Mouse (Mus musculus) embryonic facial prominence, embryonic 11.5 days (tissue): ENCODE data around the gene Scn4b. TPM values are rescaled to one million over a fixed set of nuclear protein-coding genes. Genes with fewer than 3 reads are reported as not detected.

ENCODE experiments used
- ATAC-seq: fragments of 200-750 bp; cut with Nextera tagmentation; replicated peaks from 2 replicates; pipeline ENCODE4 v1.8.0; 2017; ENCODE audit warnings: low read depth; ENCODE audit not compliant: insufficient number of reproducible peaks, low FRiP score, low TSS enrichment
- DNase-seq: peaks from one replicate; pipeline ENCODE4 v3.0.0-alpha.2; 2015; ENCODE audit warnings: low spot score
- H3K27ac ChIP-seq: fragments of 300-500 bp; sonication (generic); replicated peaks from 2 replicates; pipeline ENCODE4 v1.5.1; 2014; ENCODE audit warnings: mild to moderate bottlenecking, low read depth, low read length, control low read depth
- H3K27me3 ChIP-seq: fragments of 300-500 bp; sonication (generic); 2 replicates; pipeline ENCODE4 v1.6.1; 2014; ENCODE audit warnings: mild to moderate bottlenecking, low read length, moderate library complexity, mixed read lengths; ENCODE audit not compliant: control insufficient read depth, insufficient read depth
- H3K36me3 ChIP-seq: fragments of 300-500 bp; sonication (generic); replicated peaks from 2 replicates; pipeline ENCODE4 v1.6.1; 2014; ENCODE audit warnings: low read depth, mild to moderate bottlenecking, low read length, moderate library complexity, mixed read lengths; ENCODE audit not compliant: control insufficient read depth, insufficient read depth
- H3K4me1 ChIP-seq: fragments of 300-500 bp; sonication (generic); 2 replicates; pipeline ENCODE4 v1.6.1; 2014; ENCODE audit warnings: low read length, mixed read lengths; ENCODE audit not compliant: control insufficient read depth, insufficient read depth
- H3K4me2 ChIP-seq: fragments of 300-500 bp; sonication (generic); 2 replicates; pipeline ENCODE4 v1.6.1; 2014; ENCODE audit warnings: low read depth, mild to moderate bottlenecking, control low read depth, low read length, moderate library complexity
- H3K4me3 ChIP-seq: fragments of 300-500 bp; sonication (generic); 2 replicates; pipeline ENCODE4 v1.5.1; 2014; ENCODE audit warnings: low read depth, low read length, control low read depth
- H3K9ac ChIP-seq: fragments of 300-500 bp; sonication (generic); replicated peaks from 2 replicates; pipeline ENCODE4 v1.6.1; 2014; ENCODE audit warnings: mild to moderate bottlenecking, control low read depth, low read length
- H3K9me3 ChIP-seq: fragments of 300-500 bp; sonication (generic); replicated peaks from 2 replicates; pipeline ENCODE4 v1.6.1; 2016; ENCODE audit warnings: mild to moderate bottlenecking, low read length, inconsistent platforms, mixed read lengths; ENCODE audit not compliant: control insufficient read depth
- WGBS: fragments of 180-500 bp; shearing (Covaris S2); extraction: QIAGEN DNeasy Blood & Tissue Kit; methylation state at CpG from one replicate; pipeline ENCODE4 v1.1.7; 2014; 5-methylcytosine and 5-hydroxymethylcytosine counted together
- polyA plus RNA-seq: library from polyadenylated mRNA; unstranded; fragments of >200 nt; fragmentation: Nextera tagmentation; extraction: Ambion mirVana; gene quantifications from 2 replicates; pipeline ENCODE4 v1.2.1, GENCODE M21; 2014

The Scn4b gene
- polyA plus RNA-seq, 1 experiment from 2014 or later: 0.21 TPM

GRCm38 (mm10) chr9:45150933-45151332 is 12.7 kb downstream of the Scn4b start:
- ATAC-seq: no peak
- peaks cover 2% of the 10 kb centered on the region for H3K27me3 ChIP-seq

GRCm38 (mm10) chr9:45153361-45153760 is 15.2 kb downstream of the Scn4b start:
- WGBS: 76% methylated on average over 7 of the region's 7 CpGs
- Histone ChIP-seq H3K27ac (no peak overlapping the region), H3K4me3 (no peak overlapping the region), H3K4me2 (no peak overlapping the region), H3K4me1 (no peaks in the 10 kb centered on the region), H3K9ac (no peak overlapping the region), H3K27me3 (no peaks in the 10 kb centered on the region), H3K9me3 (no peaks in the 10 kb centered on the region), H3K36me3 (no peaks in the 10 kb centered on the region)
- ATAC-seq (no peak), DNase-seq (no peak)

More at GRCm38 (mm10) chr9:45150933-45151332, 12.7 kb downstream of the Scn4b start:
- Histone ChIP-seq H3K4me2 (no peak overlapping the region), H3K4me1 (0 out of 2 replicates have a peak, but pooled peaks cover 1% of the 10 kb centered on the region), H3K4me3 (no peak overlapping the region), H3K36me3 (no peaks in the 10 kb centered on the region), H3K27ac (no peak overlapping the region), H3K9me3 (no peaks in the 10 kb centered on the region), H3K9ac (no peak overlapping the region)
- no peak for DNase-seq
- WGBS: 75% methylated on average over 1 of the region's 1 CpGs

GRCm38 (mm10) chr9:45167903-45168302 is 29.7 kb downstream of the Scn4b start:
- no peak for ATAC-seq
- H3K27me3 ChIP-seq: no peaks in the 10 kb centered on the region
- no peak overlapping the region for H3K27ac ChIP-seq
- no peaks in the 10 kb centered on the region for H3K36me3 ChIP-seq
- H3K4me3 ChIP-seq: no peak overlapping the region
- no peaks in the 10 kb centered on the region for H3K4me1 ChIP-seq
- peaks cover 2% of the 10 kb centered on the region; the same call in 1 of the 2 replicates for H3K9me3 ChIP-seq
- DNase-seq: no peak
- 78% methylated on average over 5 of the region's 5 CpGs for WGBS
- H3K9ac ChIP-seq: no peak overlapping the region
- H3K4me2 ChIP-seq: no peak overlapping the region

- no peak overlapping the region for H3K27ac ChIP-seq
- H3K4me2 ChIP-seq: no peak overlapping the region
- no peaks in the 10 kb centered on the region for H3K27me3 ChIP-seq
- peaks cover 2% of the 10 kb centered on the region; the same call in 1 of the 2 replicates for H3K9me3 ChIP-seq
- 93% methylated on average over 5 of the region's 5 CpGs for WGBS
- H3K9ac ChIP-seq: no peak overlapping the region
- H3K4me3 ChIP-seq: no peak overlapping the region
- H3K4me1 ChIP-seq: no peaks in the 10 kb centered on the region
- H3K36me3 ChIP-seq: no peaks in the 10 kb centered on the region
- DNase-seq (no peak), ATAC-seq (no peak)
Observed at GRCm38 (mm10) chr9:45170150-45170549, 32.0 kb downstream of the Scn4b start.

- DNase-seq: no peak
- H3K4me3 ChIP-seq: no peak overlapping the region
- no peak overlapping the region for H3K9ac ChIP-seq
- 0 out of 2 replicates have a peak, but pooled peaks have one; percentile 44 for ATAC-seq
- no peaks in the 10 kb centered on the region for H3K4me1 ChIP-seq
- no peaks in the 10 kb centered on the region for H3K36me3 ChIP-seq
- no peak overlapping the region for H3K27ac ChIP-seq
- H3K27me3 ChIP-seq: no peaks in the 10 kb centered on the region
- 79% methylated on average over 1 of the region's 1 CpGs for WGBS
- no peak overlapping the region for H3K4me2 ChIP-seq
- H3K9me3 ChIP-seq: peaks cover 2% of the 10 kb centered on the region; the same call in 1 of the 2 replicates
Observed at GRCm38 (mm10) chr9:45171073-45171610, 32.9 kb downstream of the Scn4b start.

GRCm38 (mm10) chr9:45173475-45173874 is 35.3 kb downstream of the Scn4b start:
- 61% methylated on average over 3 of the region's 3 CpGs for WGBS
- H3K4me3 ChIP-seq: no peak overlapping the region
- no peaks in the 10 kb centered on the region for H3K36me3 ChIP-seq
- H3K4me1 ChIP-seq: no peaks in the 10 kb centered on the region
- ATAC-seq (no peak), DNase-seq (no peak)
- H3K27ac ChIP-seq: no peak overlapping the region
- no peak overlapping the region for H3K9ac ChIP-seq
- H3K4me2 ChIP-seq: no peak overlapping the region
- no peaks in the 10 kb centered on the region for H3K27me3 ChIP-seq
- H3K9me3 ChIP-seq: peaks cover 2% of the 10 kb centered on the region; the same call in 1 of the 2 replicates

- H3K9ac ChIP-seq: no peak overlapping the region
- H3K4me3 ChIP-seq: no peak overlapping the region
- H3K4me1 ChIP-seq: no peaks in the 10 kb centered on the region
- no peaks in the 10 kb centered on the region for H3K9me3 ChIP-seq
- no peak overlapping the region for H3K27ac ChIP-seq
- H3K27me3 ChIP-seq: no peaks in the 10 kb centered on the region
- H3K4me2 ChIP-seq: no peak overlapping the region
- DNase-seq (no peak), ATAC-seq (no peak)
- H3K36me3 ChIP-seq: no peaks in the 10 kb centered on the region
- WGBS: 79% methylated on average over 5 of the region's 5 CpGs
Observed at GRCm38 (mm10) chr9:45179282-45179681, 41.1 kb downstream of the Scn4b start.

GRCm38 (mm10) chr9:45181770-45182169 is 43.6 kb downstream of the Scn4b start, which contains the start of gene BC049352:
Gene BC049352 (plus strand): TSS chr9:45182007.
- H3K9me3 ChIP-seq: no peaks in the 10 kb centered on the region
- ATAC-seq (no peak), DNase-seq (no peak)
- no peaks in the 10 kb centered on the region for H3K4me1 ChIP-seq
- H3K27me3 ChIP-seq: no peaks in the 10 kb centered on the region
- H3K36me3 ChIP-seq: no peaks in the 10 kb centered on the region
- no peak within 1 kb of the TSS for H3K4me3 ChIP-seq
- 21% methylated on average over 2 of the region's 2 CpGs for WGBS
- H3K27ac ChIP-seq: no peak within 1 kb of the TSS
- H3K9ac ChIP-seq: no peak within 1 kb of the TSS
- no peak within 1 kb of the TSS for H3K4me2 ChIP-seq
